Mouse (Mus musculus) brain, embryonic 14.5 days (tissue): ENCODE data around the gene Zfp652.

Source experiments
- CTCF ChIP-seq: fragments of 200-500 bp; IDR thresholded peaks from 2 replicates; pipeline ENCODE4 v1.5.1; 2012; ENCODE audit warnings: inconsistent platforms, mild to moderate bottlenecking, moderate library complexity, borderline replicate concordance; ENCODE audit not compliant: insufficient read depth, insufficient read length; ENCODE audit errors: extremely low read depth
- POLR2A ChIP-seq: fragments of 200-500 bp; IDR thresholded peaks from 2 replicates; pipeline ENCODE4 v1.6.1; 2012; ENCODE audit warnings: mild to moderate bottlenecking, inconsistent platforms, borderline replicate concordance; ENCODE audit not compliant: poor library complexity, insufficient read depth, insufficient read length, severe bottlenecking; ENCODE audit errors: extremely low read depth

DNA sequence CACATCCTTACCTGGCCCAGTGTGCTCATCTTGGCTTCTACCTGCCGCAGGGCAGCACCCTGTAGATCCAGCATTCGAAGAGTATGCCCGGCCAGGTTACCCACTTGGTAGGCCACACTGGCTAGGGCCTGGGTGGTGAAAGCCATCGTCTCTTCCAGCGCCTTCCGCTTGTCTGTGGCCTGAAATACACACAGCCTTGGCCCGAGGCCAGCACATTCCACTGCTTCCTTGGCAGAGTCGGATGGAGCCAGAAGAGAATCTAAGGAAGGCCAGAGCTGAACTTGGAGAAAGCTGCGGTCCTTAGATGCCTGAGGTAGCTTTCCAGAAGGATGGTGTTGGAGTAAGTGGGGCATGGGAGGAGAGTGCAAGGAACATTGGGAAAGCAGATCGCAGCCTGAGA, 124.6 kb downstream of the Zfp652 start, which contains the start of gene Gngt2:
- no peak for TF ChIP-seq POLR2A
- no peak for TF ChIP-seq CTCF
